Mouse (Mus musculus) G1E (cell line): Measurements from ENCODE around the gene Elp6.

Experiments used
- CTCF ChIP-seq: IDR thresholded peaks from 2 replicates; pipeline ENCODE4 v1.5.1; 2012; ENCODE audit warnings: low read depth, low read length, inconsistent platforms, mixed read lengths
- TAL1 ChIP-seq: conservative IDR thresholded peaks from 2 replicates; pipeline ENCODE4 v1.6.1; 2012; ENCODE audit warnings: low read depth, low read length, inconsistent platforms, mixed read lengths

- no peak for TF ChIP-seq TAL1
- no peak for TF ChIP-seq CTCF
Measured at GRCm38 (mm10) chr9:110366746-110367145, 61.8 kb downstream of the Elp6 start.
